Mouse (Mus musculus) bone marrow macrophage, adult 2 months (primary cell): Measurements from ENCODE around the gene Enc1.

Experiments used
- CTCF ChIP-seq: IDR thresholded peaks from 2 replicates; pipeline ENCODE4 v1.5.1; 2012; ENCODE audit warnings: low read depth, mild to moderate bottlenecking, low read length, moderate library complexity
- POLR2A ChIP-seq: IDR thresholded peaks from 2 replicates; pipeline ENCODE4 v1.6.1; 2012; ENCODE audit warnings: mild to moderate bottlenecking, low read depth, low read length, borderline replicate concordance

DNA sequence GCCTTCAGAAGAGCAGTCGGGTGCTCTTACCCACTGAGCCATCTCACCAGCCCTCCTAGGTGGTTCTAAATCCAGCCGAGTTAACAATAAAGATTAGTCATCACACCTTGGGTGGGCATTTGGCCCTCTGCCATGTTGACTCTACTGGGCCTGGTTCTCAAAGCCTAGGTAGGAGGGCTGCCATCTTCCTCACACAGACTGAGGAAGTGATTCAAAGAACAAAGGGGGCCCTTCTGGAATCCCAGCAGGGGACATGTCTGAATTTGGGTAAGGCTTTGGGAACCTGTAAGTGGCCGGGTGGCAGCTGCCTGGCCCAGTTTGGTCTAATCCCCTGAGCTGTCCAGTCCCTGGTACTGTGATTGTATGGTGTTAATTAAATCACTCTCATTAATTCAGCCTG lies 3.2 kb upstream of the Enc1 start:
- no peak for TF ChIP-seq CTCF
- TF ChIP-seq POLR2A, result no peak
